Mouse (Mus musculus) liver, adult 10 weeks (tissue): ENCODE data around the gene Aldh6a1. TPM values are rescaled to one million over a fixed set of nuclear protein-coding genes. Genes with fewer than 3 reads are reported as not detected.

Source experiments
- polyA plus RNA-seq: library from polyadenylated mRNA; stranded (reverse); fragments of 350-450 nt; fragmentation: Illumina TruSeq; extraction: RNeasy Lipid Tissue Mini Kit (QIAGEN cat#74804); gene quantifications from one replicate; pipeline ENCODE4 v1.2.3, GENCODE M21; 2014; ENCODE audit warnings: low read depth, low replicate concordance

Gene Aldh6a1
- 694 TPM for polyA plus RNA-seq

DNA sequence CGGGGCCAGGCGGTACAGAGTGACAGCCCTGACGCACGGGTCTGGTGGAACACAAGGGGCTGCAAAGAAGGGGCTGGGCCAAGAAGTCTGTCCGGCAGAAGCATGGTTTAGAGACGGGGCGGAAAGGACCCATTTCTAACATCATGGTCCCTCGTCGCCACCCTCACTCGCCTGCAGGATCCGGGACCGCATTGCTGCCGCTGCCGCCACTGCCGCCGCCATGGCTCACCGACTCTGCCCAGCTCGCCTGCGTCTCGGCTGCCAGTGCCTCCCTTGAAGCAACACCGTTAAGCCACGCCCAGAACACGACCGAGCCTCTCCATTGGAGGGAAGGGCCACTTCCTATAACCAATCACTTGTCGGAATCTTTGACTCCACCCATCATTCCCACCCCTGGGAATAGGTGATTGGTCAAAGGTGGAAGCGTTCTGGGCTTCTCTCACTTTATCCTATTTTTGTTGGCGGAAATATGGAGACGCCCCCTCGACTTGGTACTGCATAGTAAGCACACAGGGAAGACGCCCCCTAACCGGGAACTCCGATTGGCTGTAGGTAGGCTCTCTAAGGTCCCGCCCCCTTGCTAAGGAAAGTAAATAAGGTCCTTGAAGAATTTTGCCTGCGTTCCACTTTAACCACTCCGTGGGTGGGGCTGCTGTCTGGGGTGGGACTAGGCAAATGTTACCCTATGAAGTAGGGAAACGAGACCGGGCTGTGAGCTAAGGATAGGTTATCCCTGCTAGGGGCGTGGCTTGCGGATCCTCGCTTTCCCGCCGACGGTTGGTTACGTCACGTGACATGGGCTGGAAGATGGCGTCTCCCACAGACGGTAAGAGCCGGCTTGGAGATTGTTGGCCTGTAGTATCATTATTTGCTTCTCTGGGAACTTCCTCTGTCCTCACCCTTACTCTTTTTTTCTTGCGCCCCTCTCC is at the start of gene Aldh6a1, which contains the start of gene Lin52:
Gene Aldh6a1, minus strand, starts transcription at position 287 of the 929 bp plus-strand sequence.
Gene Lin52, plus strand, starts transcription at position 705 of the 929 bp plus-strand sequence.

DNA sequence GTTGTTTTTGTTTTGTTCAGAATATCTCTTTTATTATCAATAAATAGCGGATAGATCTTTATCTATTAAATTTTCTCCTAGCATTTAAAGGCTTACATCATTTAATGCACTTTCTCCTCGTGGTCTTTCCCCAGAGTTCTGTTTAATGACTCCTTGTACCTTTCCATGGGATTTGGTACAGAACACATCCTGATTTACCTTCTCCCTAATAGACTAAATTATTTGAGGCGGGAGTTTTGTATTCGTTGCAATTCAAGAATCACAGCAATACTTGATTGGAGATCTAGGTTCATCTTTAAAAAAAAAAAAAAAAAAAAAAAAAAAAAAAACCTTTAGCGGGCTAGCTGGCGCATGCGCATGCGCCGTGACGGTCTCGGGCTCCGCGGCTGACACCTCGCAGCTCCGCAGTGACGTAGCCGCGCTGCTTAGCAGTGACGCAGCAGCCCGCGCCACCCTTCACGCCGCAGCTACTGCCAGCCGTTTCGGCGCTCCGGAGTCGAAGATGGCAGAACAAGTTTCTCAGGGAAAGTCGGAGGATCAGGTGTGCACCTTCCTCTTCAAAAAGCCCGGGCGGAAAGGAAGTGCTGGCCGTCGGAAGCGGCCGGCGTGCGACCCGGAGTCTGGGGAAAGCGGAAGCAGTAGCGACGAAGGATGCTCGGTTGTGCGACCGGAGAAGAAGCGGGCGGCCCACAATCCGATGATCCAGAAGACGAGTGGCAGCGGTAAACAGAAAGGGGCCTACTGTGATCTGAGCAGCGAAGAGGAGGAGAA is 33.8 kb downstream of the Aldh6a1 start, which contains the start of gene Rnf113a2:
Gene Rnf113a2, plus strand, starts transcription at position 363 of the 771 bp plus-strand sequence.

DNA sequence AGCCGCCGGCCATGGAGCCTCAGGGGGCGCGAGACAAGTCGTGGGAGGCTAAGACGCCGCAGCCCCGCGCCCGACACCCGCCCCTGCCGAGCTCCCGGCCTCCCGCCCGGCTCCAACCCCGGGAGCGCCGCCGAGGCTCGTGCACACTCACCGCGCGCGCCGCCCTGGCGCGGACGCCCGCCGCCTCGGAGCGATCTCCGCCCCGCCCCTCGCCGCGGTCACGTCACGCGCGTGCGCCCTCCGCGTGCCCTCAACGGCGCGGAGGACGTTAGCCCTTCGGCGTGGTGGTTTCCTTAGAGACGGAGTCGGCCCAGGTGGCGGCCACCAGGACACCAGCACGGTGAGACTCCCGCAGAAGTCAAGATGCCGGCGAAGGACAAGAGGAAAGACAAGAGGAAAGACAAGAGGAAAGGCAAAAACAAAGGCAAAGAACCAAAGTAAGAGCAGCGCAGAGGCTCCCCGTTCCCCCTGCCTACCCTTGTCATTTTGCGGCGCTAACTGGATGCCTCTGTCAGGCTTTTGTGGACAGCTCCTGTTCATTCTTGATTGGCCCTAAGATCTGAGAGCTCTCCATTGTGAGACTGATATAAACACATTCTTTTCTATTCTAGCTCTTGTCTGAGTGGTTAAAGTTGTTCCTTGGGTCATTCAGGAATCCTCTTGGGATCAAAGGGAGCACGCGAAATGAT is 41.8 kb downstream of the Aldh6a1 start, which contains the start of the genes Entpd5 and Bbof1:
Gene Entpd5, minus strand, starts transcription at position 211 of the 689 bp plus-strand sequence.
Gene Bbof1, plus strand, starts transcription at position 253 of the 689 bp plus-strand sequence.

Other genes with a start within 250 kb of the Aldh6a1 start
- gene Elmsan1, start 232.1 kb downstream of the Aldh6a1 start, polyA plus RNA-seq, result 3.2 TPM
- 87.0 TPM for gene Ptgr2, start 165.8 kb downstream of the Aldh6a1 start, polyA plus RNA-seq
- 13.7 TPM for gene Zfp410, start 134.2 kb downstream of the Aldh6a1 start, polyA plus RNA-seq
- gene Coq6, start 89.3 kb downstream of the Aldh6a1 start, polyA plus RNA-seq, result 2.3 TPM
- 0.50 TPM for gene Fam161b, start 89.2 kb downstream of the Aldh6a1 start, polyA plus RNA-seq
- 157 TPM for gene Entpd5, start 42.0 kb downstream of the Aldh6a1 start, polyA plus RNA-seq
- 2.4 TPM for gene Bbof1, start 41.9 kb downstream of the Aldh6a1 start, polyA plus RNA-seq
- gene Rnf113a2, start 33.8 kb downstream of the Aldh6a1 start, polyA plus RNA-seq, result 5.3 TPM
- gene Lin52, start 418 bp upstream of the Aldh6a1 start, polyA plus RNA-seq, result 10.4 TPM
- not detected for gene Vsx2, start 118.8 kb upstream of the Aldh6a1 start, polyA plus RNA-seq
- 2.9 TPM for gene Abcd4, start 166.4 kb upstream of the Aldh6a1 start, polyA plus RNA-seq
- gene Vrtn, start 190.0 kb upstream of the Aldh6a1 start, polyA plus RNA-seq, result not detected
- gene Syndig1l, start 247.8 kb upstream of the Aldh6a1 start, polyA plus RNA-seq, result not detected